Mouse (Mus musculus) thymus, postnatal 14 days (tissue): ENCODE results near the gene Ak1.
A peak's percentile ranks its signal among the peaks of the same experiment; 100 is the strongest.

ENCODE experiments used
- DNase-seq: peaks from one replicate; pipeline ENCODE4 v3.0.0; 2021

Ak1 gene

GRCm38 (mm10) chr2:32628729-32629128, 7.2 kb downstream of the Ak1 start:
- no peak for DNase-seq

GRCm38 (mm10) chr2:32629276-32629976, 7.9 kb downstream of the Ak1 start:
- DNase-seq, result no peak

- no peak for DNase-seq
These were observed 8.5 kb downstream of the Ak1 start for GRCm38 (mm10) chr2:32630036-32630435.

GRCm38 (mm10) chr2:32631046-32631445, 9.5 kb downstream of the Ak1 start:
- no peak for DNase-seq

- peak; percentile 83 for DNase-seq
These were observed 10.3 kb downstream of the Ak1 start for GRCm38 (mm10) chr2:32631737-32632394.

- DNase-seq, result no peak
These were observed 12.1 kb downstream of the Ak1 start for GRCm38 (mm10) chr2:32633660-32634059.

- DNase-seq, result no peak
These were observed 12.9 kb downstream of the Ak1 start for GRCm38 (mm10) chr2:32634277-32635105.

- no peak for DNase-seq
These were observed 15.1 kb downstream of the Ak1 start for GRCm38 (mm10) chr2:32636617-32637016.

GRCm38 (mm10) chr2:32637778-32638281, 16.3 kb downstream of the Ak1 start:
- peak; percentile 87 for DNase-seq

- no peak for DNase-seq
These were observed 18.1 kb downstream of the Ak1 start for GRCm38 (mm10) chr2:32639632-32640031.

- no peak for DNase-seq
These were observed 19.0 kb downstream of the Ak1 start for GRCm38 (mm10) chr2:32640550-32641051.

- DNase-seq, result no peak
These were observed 20.3 kb downstream of the Ak1 start for GRCm38 (mm10) chr2:32641810-32642209.

- DNase-seq, result no peak
These were observed 21.3 kb downstream of the Ak1 start for GRCm38 (mm10) chr2:32642813-32643212.

- no peak for DNase-seq
These were observed 22.5 kb downstream of the Ak1 start for GRCm38 (mm10) chr2:32644083-32644482.

- no peak for DNase-seq
These were observed 23.4 kb downstream of the Ak1 start for GRCm38 (mm10) chr2:32644799-32645475.

GRCm38 (mm10) chr2:32645647-32646046, 24.1 kb downstream of the Ak1 start:
- no peak for DNase-seq

GRCm38 (mm10) chr2:32646379-32647056, 25.0 kb downstream of the Ak1 start, which contains the start of gene Eng:
Gene Eng, plus strand, starts transcription at chr2:32646595.
- DNase-seq, result peak; percentile 72

GRCm38 (mm10) chr2:32647366-32647765, 25.8 kb downstream of the Ak1 start:
- DNase-seq, result no peak

GRCm38 (mm10) chr2:32653764-32654163, 32.2 kb downstream of the Ak1 start:
- no peak for DNase-seq

GRCm38 (mm10) chr2:32654743-32655393, 33.3 kb downstream of the Ak1 start:
- no peak for DNase-seq

GRCm38 (mm10) chr2:32655394-32655744, 33.8 kb downstream of the Ak1 start:
- DNase-seq, result no peak

GRCm38 (mm10) chr2:32655826-32656225, 34.3 kb downstream of the Ak1 start:
- no peak for DNase-seq
